ENCODE assay signal across 8 mouse cellular contexts in the genomic region with DNA sequence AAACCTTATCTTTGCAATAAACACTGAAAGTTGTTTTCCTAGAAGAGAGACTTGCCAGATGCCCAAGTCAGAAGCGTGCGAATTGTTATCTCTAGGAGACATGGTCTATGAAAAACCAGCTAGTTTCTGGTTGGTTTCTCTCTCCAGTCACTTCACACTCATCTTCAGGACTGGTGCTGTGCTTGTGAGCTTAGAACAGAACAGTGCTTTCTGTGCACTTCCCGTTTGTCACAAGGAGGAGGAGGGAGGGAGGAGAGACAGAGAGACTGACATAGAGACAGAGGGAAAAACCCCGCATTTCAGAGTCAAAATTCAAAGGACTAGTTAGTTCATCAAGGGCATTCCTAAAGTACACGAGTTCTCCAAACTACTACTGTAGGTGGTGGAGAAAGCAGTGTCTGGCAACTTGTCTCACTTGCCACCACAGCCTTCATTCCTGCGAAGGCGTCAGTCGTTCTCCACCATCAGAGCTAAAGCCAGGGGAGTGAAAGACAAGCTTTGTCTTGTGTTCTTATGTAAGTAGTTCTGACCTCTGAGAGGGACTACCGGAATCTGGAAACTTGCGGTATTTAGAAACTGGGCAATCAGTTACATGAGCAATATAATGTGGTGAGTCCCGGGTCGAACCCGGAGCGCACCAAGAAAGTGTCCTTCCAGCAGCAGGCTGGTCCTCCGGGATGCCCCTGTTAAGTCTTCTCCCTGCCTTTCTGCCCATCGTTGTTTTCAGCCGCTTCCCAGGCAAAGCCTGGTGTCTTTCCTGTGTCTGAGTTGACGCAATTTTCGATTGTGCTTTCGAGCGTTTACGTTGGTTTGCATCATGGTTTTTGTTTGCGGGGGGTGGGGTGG.
A peak's percentile ranks its signal among the peaks of the same experiment; 100 is the strongest.
DNase-seq lines count a peak whose midpoint lies in the region; TF ChIP-seq lines count a peak whose summit lies in the region.

No protein-coding gene starts in this region.

- H3K9me3 ChIP-seq in heart, embryonic 10.5 days: no peaks in the 10 kb centered on the region

- TF ChIP-seq POLR2A in cortical plate, adult 2 months (IDR thresholded peaks at IDR 0.05; ENCODE audit: extremely low read depth, insufficient read depth, low read length): no peak

- under 1% methylated on average over 23 of the region's 23 CpGs for WGBS in heart, embryonic 10.5 days

- peak overlapping the region; percentile 62 for H3ac ChIP-seq in C2C12 (ENCODE audit: control insufficient read depth, insufficient read length, low read depth)

- H3K79me2 ChIP-seq in C2C12 (ENCODE audit: control insufficient read depth, insufficient read depth): peaks cover 37% of the 10 kb centered on the region

- H3K4me3 ChIP-seq in C2C12 (ENCODE audit: insufficient read depth, poor library complexity, severe bottlenecking): peak overlapping the region; percentile 72
- H3K4me3 ChIP-seq in cortical plate, adult 2 months (ENCODE audit: insufficient read depth, low read length): peak overlapping the region; percentile 94
- H3K4me3 ChIP-seq in heart, embryonic 10.5 days: peak overlapping the region; percentile 84

- H3K27me3 ChIP-seq in C2C12 (ENCODE audit: control insufficient read depth, insufficient read depth, insufficient read length): no peaks in the 10 kb centered on the region
- peaks cover 26% of the 10 kb centered on the region for H3K27me3 ChIP-seq in heart, embryonic 10.5 days (ENCODE audit: insufficient read depth, poor library complexity, severe bottlenecking)

- 0 out of 2 replicates have a peak, but pooled peaks cover 2% of the 10 kb centered on the region for H3K4me1 ChIP-seq in cortical plate, adult 2 months (ENCODE audit: control insufficient read depth, insufficient read depth, low read length)
- H3K4me1 ChIP-seq in heart, embryonic 10.5 days: peaks cover 23% of the 10 kb centered on the region; the same call in 1 of the 2 replicates

- no peaks in the 10 kb centered on the region for H3K36me3 ChIP-seq in C2C12 (ENCODE audit: control insufficient read depth, insufficient read depth)
- no peaks in the 10 kb centered on the region for H3K36me3 ChIP-seq in heart, embryonic 10.5 days

- peak overlapping the region; percentile 76; the same call in 1 of the 2 replicates for H3K27ac ChIP-seq in cortical plate, adult 2 months (ENCODE audit: insufficient read depth, low read length)
- H3K27ac ChIP-seq in heart, embryonic 10.5 days: peak overlapping the region; percentile 99

- DNase-seq in NIH3T3 (ENCODE audit: low read depth): peak; percentile 71
- DNase-seq in heart, embryonic 10.5 days (ENCODE audit: low spot score): peak; percentile 76
- DNase-seq in kidney, adult 9 months: peak; percentile 66
- DNase-seq in lung, postnatal 14 days: peak; percentile 48
- DNase-seq in retina, postnatal 1 day: peak; percentile 45
- no peak for DNase-seq in layer of hippocampus, postnatal 14 days (ENCODE audit: low spot score in 2 of 2)

- no peak for TF ChIP-seq CTCF in C2C12 (IDR thresholded peaks at IDR 0.05; ENCODE audit: control insufficient read depth, insufficient read depth, insufficient read length)
- TF ChIP-seq CTCF in cortical plate, adult 2 months (IDR thresholded peaks at IDR 0.05; ENCODE audit: extremely low read depth, insufficient read depth, low read length): no peak

- H3K79me3 ChIP-seq in C2C12 (ENCODE audit: low read depth): peaks cover 36% of the 10 kb centered on the region

TF ChIP-seq in C2C12, 6 proteins besides CTCF, POLR2A, EP300 and RAD21:
- TF ChIP-seq USF1 (IDR thresholded peaks at IDR 0.05; ENCODE audit: low read depth) (no peak), CEBPB (IDR thresholded peaks at IDR 0.05; ENCODE audit: low read depth) (no peak), MYOD1 (IDR thresholded peaks at IDR 0.05; ENCODE audit: control insufficient read depth, insufficient read length, low read depth) (no peak), MYOG (IDR thresholded peaks at IDR 0.05; ENCODE audit: control insufficient read depth, extremely low read depth, insufficient read length) (no peak), FOSL1 (IDR thresholded peaks at IDR 0.05; ENCODE audit: insufficient read depth, low read length, poor library complexity, severe bottlenecking) (no peak), MAX (IDR thresholded peaks at IDR 0.05) (no peak)

Comparison
In these comparisons a context has a peak if more than half of its experiments do, and no peak if none do; other contexts are left out.
1. DNase-seq: peak in NIH3T3 (single experiment), heart, embryonic 10.5 days (single experiment), kidney, adult 9 months (single experiment), lung, postnatal 14 days (single experiment) and retina, postnatal 1 day (single experiment); none in layer of hippocampus, postnatal 14 days (0 of 2).
2. Peak in every context shown above with its lines, with median percentiles within 50 percentile points of each other: H3K4me3 ChIP-seq.